Mouse (Mus musculus): ENCODE measurements at regions not wholly inside any gene's neighbourhood (a gene's known extent, or its start where the extent isn't known, plus 50 kb on each side); places are given as distances from the start of the nearest gene placed in this dataset.

DNA sequence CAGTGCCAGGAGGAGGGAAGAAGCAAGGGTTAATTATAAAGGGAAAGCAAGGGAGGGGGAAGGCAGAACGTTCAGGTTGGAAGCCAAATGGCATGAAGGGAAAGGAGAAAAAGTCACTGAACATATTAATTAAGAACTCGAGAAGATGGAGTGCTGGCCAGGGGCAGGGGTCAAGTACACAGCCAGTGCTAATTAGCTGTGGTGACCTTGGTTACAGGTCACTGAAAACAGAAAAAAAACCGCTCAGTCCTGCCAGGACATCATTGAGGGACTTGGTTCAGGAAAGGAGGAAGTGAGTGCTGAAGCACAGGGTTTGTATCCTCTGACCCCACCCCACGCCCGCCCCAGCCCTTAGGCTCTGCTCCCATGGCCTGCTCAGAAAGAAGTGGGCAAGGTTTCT is 223.1 kb upstream of the Mocs1 start:
- TF ChIP-seq EP300 (optimal IDR thresholded peaks at IDR 0.05) (no peak), CTCF (IDR thresholded peaks at IDR 0.05; ENCODE audit: low read depth) (no peak)
